Mouse (Mus musculus): Measurements from ENCODE around the gene Mecom.

DNA sequence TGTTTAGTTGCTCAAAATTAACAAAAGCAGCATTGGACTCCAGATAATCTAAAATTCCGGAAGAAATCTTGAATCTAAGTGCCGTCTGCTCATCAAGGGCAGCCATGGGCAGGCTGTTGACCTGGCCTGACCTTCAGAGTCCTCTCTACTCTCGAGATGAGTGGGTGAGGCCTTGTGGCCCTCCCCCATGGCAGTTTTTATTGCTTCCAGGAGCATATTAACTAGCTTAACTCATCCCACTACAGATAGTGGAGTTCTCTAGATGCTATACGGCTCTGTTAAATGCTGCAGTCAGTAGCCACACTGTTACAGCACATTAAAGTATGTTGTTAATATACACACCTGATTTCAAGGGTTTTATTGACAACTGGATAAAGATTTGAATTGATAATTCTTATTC, 333.2 kb downstream of the Mecom start:
- no peak for TF ChIP-seq CTCF (IDR thresholded peaks at IDR 0.05; ENCODE audit: low read depth, low read length)
- no peak for TF ChIP-seq POLR2A (IDR thresholded peaks at IDR 0.05; ENCODE audit: borderline replicate concordance, low read depth, low read length)
